Mouse (Mus musculus): ENCODE results near the gene Invs. TPM values are rescaled to one million over a fixed set of nuclear protein-coding genes. Genes with fewer than 3 reads are reported as not detected.

Invs gene
- total RNA-seq, 4 experiments from 2014 or later = 1.8 to 2.7 (median 2.3) TPM

DNA sequence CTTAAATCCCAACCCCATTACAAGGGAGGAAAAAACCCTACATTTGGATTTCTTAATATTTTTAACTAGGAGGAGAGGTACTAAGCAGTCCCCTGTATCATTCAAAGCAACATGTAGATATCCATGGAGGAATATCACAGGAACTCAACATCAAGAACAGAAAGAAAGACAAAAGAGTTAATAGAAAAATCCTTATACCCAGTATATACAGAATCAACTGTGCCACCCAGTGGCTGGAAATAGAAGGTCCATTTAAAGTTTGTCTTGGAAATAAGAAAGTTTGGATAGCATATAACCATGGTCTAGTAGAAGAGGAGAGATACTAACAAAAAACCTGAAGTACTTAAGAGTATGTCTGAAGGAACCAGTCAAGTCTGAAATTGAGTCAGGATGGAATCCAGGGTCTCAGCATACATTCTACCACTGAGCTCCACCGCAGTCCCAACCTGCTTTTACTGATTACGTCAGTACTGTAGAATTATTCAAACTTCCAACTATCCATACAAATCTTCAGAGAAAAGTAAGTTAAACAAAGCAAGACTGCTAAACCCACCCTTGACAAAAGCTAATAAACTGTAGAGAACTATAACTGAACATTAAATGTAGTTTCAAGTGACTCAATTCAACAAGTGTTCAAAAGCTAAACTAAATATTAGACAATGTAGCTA is 174.7 kb downstream of the Invs start:
- DNase-seq (ENCODE audit: low spot score in 2 of 2) = no peak

- DNase-seq (ENCODE audit: low spot score in 2 of 2) = no peak
Observed at GRCm38 (mm10) chr4:48458436-48458835, 178.9 kb downstream of the Invs start.

DNA sequence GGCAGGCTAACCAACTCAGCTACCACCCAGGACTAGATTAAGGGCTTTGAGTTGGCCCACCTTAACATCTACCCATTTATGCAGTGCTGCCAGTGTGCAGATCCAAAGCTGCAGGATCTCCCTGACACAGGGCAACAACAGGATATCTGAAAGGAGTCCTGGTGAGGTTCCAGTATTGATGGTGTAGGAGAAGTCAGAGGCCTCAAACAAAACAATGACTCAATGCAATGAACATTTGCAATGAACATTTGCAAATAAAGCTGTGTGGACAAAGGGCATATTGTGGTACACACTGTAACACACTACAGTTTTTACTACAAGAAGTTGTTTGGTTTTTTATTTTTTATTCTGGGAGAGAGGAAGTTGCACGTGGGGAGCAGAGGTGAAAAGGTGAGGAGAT is 181.5 kb downstream of the Invs start:
- DNase-seq (ENCODE audit: low spot score in 2 of 2) = no peak

GRCm38 (mm10) chr4:48470977-48471376 is 191.4 kb downstream of the Invs start:
- DNase-seq (ENCODE audit: low spot score in 2 of 2) = no peak

GRCm38 (mm10) chr4:48472052-48472791 is 192.7 kb downstream of the Invs start:
- no peak for DNase-seq (ENCODE audit: low spot score in 2 of 2)

DNA sequence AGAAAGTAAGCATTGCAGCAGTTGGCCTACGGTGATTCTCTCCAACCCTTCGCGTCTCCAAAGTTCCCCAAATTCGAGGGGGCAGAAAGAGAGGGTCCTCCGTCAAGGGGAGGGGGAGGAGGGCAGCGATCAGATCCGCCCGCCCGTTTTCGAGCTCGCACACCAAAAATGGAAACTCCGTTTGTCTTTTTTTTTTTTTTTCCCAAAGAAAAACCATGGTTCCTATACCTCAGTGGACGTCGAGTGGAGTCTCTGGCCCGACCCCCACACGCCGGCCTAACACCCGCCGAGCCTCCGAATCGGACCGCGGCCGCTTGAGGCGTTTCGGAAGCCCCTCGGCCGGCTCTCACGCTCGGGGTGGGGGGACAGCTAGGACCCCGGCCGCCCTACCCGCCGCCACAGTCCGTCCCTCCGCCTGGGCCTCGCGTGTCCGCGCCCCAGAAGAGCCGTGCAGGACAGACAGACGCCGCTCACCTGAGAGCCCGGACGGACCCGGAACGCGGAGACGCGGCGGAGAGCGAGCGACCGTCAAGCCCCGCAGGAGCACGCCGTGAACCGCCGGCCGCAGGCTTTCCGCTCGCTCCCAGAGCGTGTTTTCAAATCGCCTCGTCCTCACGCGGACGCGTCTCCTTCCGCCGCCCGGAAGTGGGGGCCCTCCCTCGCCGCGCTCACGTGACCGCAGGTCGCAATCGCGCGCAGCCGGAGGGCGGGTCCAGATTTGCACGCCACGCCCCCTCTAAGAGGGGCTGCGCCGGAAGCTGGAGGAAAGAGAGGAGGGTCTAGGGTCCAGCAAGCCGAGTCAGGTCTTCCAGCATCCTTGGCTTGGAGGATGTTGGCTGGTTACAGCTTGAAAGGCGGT is 193.5 kb downstream of the Invs start, which contains the start of gene Tex10:
Tex10 (minus strand) TSS at position 668 of the 859 bp plus-strand sequence.
- peak; percentile 80 for DNase-seq (ENCODE audit: low spot score in 2 of 2)

- DNase-seq (ENCODE audit: low spot score in 2 of 2) = no peak
Observed at GRCm38 (mm10) chr4:48473651-48474011, 194.1 kb downstream of the Invs start.

DNA sequence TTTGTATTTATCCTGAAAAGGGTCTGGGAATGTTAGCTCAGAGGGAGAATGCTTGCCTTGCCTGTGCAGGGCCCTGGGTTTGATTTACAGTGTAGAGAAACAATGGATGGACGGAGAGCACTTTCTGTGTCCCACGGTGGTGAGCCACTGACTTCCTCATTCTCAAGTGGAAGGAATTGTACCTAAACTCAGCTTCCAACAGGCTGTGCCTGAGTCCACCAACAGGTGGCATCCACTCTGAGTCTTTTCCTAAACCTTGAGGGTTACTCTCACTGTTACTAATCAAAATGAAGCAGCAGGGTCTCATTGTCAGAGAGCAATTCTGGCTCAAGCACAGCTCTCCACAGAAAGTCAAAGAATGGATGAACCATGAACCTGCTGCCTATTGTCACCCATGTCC is 201.7 kb downstream of the Invs start:
- DNase-seq (ENCODE audit: low spot score in 2 of 2) = no peak

Other genes with a start within 250 kb of the Invs start
- 10 to 100 TPM in 2 of 4 experiments, 1 to 10 TPM in 2; 4.8 to 25.3 (median 10.3) TPM for gene Nr4a3, start 234.6 kb upstream of the Invs start, total RNA-seq (2022)
- 10 to 100 TPM; 24.4 to 26.2 (median 24.8) TPM for gene Stx17, start 154.8 kb upstream of the Invs start, total RNA-seq (2022)
- 10 to 100 TPM; 22.0 to 29.4 (median 25.7) TPM for gene Erp44, start 202 bp upstream of the Invs start, total RNA-seq (2022)
- gene Tex10, start 193.7 kb downstream of the Invs start, total RNA-seq (2022) = 10 to 100 TPM in 3 of 4 experiments, 1 to 10 TPM in 1; 9.8 to 14.1 (median 12.0) TPM